Mouse (Mus musculus) erythroblast, embryonic 14.5 days (primary cell): Measurements from ENCODE around the gene Pla2g6.

Experiments
- GATA1 ChIP-seq: IDR thresholded peaks from 2 replicates; pipeline ENCODE4 v1.6.1; 2012; ENCODE audit warnings: low read length, inconsistent platforms, mixed read lengths
- TAL1 ChIP-seq: IDR thresholded peaks from 3 replicates; pipeline ENCODE4 v1.6.1; 2012; ENCODE audit warnings: low read length, inconsistent platforms, mixed read lengths

GRCm38 (mm10) chr15:79361023-79361422 lies 32.8 kb upstream of the Pla2g6 start:
- TF ChIP-seq TAL1 (no peak), GATA1 (no peak)
